Mouse (Mus musculus) heart, postnatal 4 days (tissue): Measurements from ENCODE around the gene Sri. TPM values are rescaled to one million over a fixed set of nuclear protein-coding genes. Genes with fewer than 3 reads are reported as not detected.

Source experiments
- DNase-seq: peaks from one replicate; pipeline ENCODE4 v3.0.0; 2021
- total RNA-seq, 2 experiments: library from RNA; stranded (reverse); gene quantifications; 2 replicates each; pipeline ENCODE4 v1.2.3; 2021

Gene Sri
- total RNA-seq, 2 experiments from 2014 or later: 155 to 157 TPM

DNA sequence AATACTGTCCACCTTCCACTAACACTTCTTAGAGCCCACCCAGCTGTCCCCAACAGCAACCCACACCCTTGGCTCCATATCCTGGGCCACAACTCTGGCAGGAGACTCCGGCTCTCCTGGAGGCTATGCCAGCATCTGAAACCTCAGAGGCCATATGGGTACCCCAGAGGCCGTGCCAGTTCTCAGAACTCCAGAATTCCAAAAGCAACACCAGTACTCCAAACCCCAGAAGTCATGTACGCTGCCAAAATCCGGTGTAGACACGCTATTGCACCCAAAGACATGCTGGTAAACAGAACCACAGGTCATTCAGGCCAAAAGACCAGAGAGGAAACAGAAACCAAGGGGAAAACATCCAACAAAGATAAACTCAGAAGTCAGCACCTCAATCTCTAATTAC, 66.4 kb downstream of the Sri start:
- DNase-seq: no peak

- DNase-seq: no peak
These were observed 70.8 kb downstream of the Sri start for GRCm38 (mm10) chr5:8116561-8117168.

Other genes with a start within 250 kb of the Sri start
- 10 to 100 TPM; 11.7 to 13.1 TPM for gene Steap4, start 85.6 kb upstream of the Sri start, total RNA-seq